Mouse (Mus musculus): ENCODE data around the gene Spdye4b. TPM values are rescaled to one million over a fixed set of nuclear protein-coding genes. Genes with fewer than 3 reads are reported as not detected.

The Spdye4b gene
- total and polyA plus RNA-seq, 2 experiments: not detected

DNA sequence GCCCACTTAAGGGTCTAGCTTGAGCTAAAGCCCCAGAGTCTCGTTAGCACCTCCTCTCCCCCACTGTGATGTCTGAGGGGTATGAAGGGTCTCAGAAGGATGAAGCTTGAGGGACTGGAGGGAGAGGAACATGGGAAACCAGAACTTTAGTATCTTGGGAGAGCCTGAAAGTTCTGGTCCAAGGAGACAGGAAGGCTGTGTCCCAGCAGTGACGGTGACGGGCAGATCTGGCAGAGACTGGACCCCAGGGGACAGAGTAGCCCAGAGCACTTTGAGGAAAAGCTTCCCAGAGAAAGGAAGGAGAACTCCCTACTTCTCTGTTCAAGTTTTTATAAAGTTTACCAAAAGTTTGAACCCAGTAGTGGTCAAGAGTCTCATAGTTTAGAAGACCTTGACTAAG lies 33.3 kb upstream of the Spdye4b start, which contains the start of gene Olfr718-ps1:
Gene Olfr718-ps1, minus strand, starts transcription at position 101 of the 400 bp plus-strand sequence.
- no peaks in the 10 kb centered on the region for H3K4me1 ChIP-seq (ENCODE audit: control insufficient read depth, insufficient read depth, low read length)
- no peak within 1 kb of the TSS for H3K27ac ChIP-seq (replicated peaks; ENCODE audit: insufficient read depth, low read depth, low read length)
- H3K27me3 ChIP-seq (ENCODE audit: control insufficient read depth, insufficient read depth, low read length): no peaks in the 10 kb centered on the region
- DNase-seq (ENCODE audit: extremely low read depth, low read depth, low spot score): no peak
- TF ChIP-seq CTCF (IDR thresholded peaks at IDR 0.05; ENCODE audit: low read depth, low read length) (no peak), POLR2A (IDR thresholded peaks at IDR 0.05; ENCODE audit: extremely low read depth, insufficient read depth, low read length) (no peak)
- H3K36me3 ChIP-seq (ENCODE audit: control insufficient read depth, insufficient read depth, low read length): no peaks in the 10 kb centered on the region
- WGBS: 71% methylated on average over 3 of the region's 3 CpGs
- no peak within 1 kb of the TSS for H3K4me3 ChIP-seq (ENCODE audit: insufficient read depth, low read depth, low read length)
- no peak within 1 kb of the TSS for H3K9ac ChIP-seq (ENCODE audit: low read depth, low read length)
- no peaks in the 10 kb centered on the region for H3K79me2 ChIP-seq (ENCODE audit: control insufficient read depth, insufficient read depth, low read length)

DNA sequence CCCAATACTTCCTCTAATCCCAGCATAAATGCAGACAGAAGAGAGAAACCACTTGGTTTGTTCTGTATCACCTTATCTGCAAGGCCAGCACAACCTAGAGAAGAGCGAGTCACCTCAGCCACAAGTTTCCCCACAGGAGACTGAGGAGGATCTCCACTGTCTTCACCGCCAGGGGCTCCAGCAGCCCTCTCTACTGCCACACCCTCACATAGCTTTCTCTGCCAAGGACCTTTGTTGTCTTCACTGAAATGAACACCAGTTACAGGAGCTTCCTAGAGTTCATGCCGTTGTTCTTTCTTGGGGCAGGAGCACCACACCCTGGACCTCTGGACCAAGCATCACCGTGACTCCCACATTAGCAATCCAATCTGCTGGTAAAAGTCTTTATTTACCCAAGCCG lies 32.2 kb upstream of the Spdye4b start:
- no peak overlapping the region for H3K27ac ChIP-seq (replicated peaks; ENCODE audit: insufficient read depth, low read depth, low read length)
- TF ChIP-seq CTCF (IDR thresholded peaks at IDR 0.05; ENCODE audit: low read depth, low read length) (no peak), POLR2A (IDR thresholded peaks at IDR 0.05; ENCODE audit: extremely low read depth, insufficient read depth, low read length) (no peak)
- H3K36me3 ChIP-seq (ENCODE audit: control insufficient read depth, insufficient read depth, low read length): no peaks in the 10 kb centered on the region
- no peak overlapping the region for H3K4me3 ChIP-seq (ENCODE audit: insufficient read depth, low read depth, low read length)
- H3K4me1 ChIP-seq (ENCODE audit: control insufficient read depth, insufficient read depth, low read length): no peaks in the 10 kb centered on the region
- no peaks in the 10 kb centered on the region for H3K79me2 ChIP-seq (ENCODE audit: control insufficient read depth, insufficient read depth, low read length)
- 74% methylated on average over 5 of the region's 5 CpGs for WGBS
- no peak for DNase-seq (ENCODE audit: extremely low read depth, low read depth, low spot score)
- H3K27me3 ChIP-seq (ENCODE audit: control insufficient read depth, insufficient read depth, low read length): no peaks in the 10 kb centered on the region
- no peak overlapping the region for H3K9ac ChIP-seq (ENCODE audit: low read depth, low read length)

DNA sequence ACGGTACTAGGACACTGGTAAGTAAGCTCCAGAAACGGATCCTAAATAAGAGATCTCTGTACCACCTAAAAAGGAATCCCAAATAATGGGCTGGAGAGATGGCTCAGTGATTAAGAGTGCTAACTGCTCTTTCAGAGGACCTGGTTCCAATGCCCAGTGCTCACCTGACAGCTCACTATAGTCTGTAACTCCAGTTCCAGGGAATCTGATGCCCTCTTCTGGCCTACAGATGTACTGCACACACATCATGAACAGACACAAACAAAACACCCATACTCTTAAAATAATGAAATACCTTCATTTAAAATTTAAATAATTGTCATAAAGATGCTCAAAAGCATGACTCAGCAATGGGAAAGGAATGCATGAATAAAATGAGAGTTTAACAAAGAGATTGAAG lies 31.3 kb upstream of the Spdye4b start:
- Histone ChIP-seq H3K4me3 (ENCODE audit: insufficient read depth, low read depth, low read length) (no peak overlapping the region), H3K27ac (replicated peaks; ENCODE audit: insufficient read depth, low read depth, low read length) (no peak overlapping the region), H3K36me3 (ENCODE audit: control insufficient read depth, insufficient read depth, low read length) (no peaks in the 10 kb centered on the region), H3K9ac (ENCODE audit: low read depth, low read length) (no peak overlapping the region), H3K4me1 (ENCODE audit: control insufficient read depth, insufficient read depth, low read length) (no peaks in the 10 kb centered on the region), H3K79me2 (ENCODE audit: control insufficient read depth, insufficient read depth, low read length) (no peaks in the 10 kb centered on the region), H3K27me3 (ENCODE audit: control insufficient read depth, insufficient read depth, low read length) (no peaks in the 10 kb centered on the region)
- TF ChIP-seq POLR2A (IDR thresholded peaks at IDR 0.05; ENCODE audit: extremely low read depth, insufficient read depth, low read length) (no peak), CTCF (IDR thresholded peaks at IDR 0.05; ENCODE audit: low read depth, low read length) (no peak)
- WGBS: 89% methylated on average over 2 of the region's 2 CpGs
- no peak for DNase-seq (ENCODE audit: extremely low read depth, low read depth, low spot score)

DNA sequence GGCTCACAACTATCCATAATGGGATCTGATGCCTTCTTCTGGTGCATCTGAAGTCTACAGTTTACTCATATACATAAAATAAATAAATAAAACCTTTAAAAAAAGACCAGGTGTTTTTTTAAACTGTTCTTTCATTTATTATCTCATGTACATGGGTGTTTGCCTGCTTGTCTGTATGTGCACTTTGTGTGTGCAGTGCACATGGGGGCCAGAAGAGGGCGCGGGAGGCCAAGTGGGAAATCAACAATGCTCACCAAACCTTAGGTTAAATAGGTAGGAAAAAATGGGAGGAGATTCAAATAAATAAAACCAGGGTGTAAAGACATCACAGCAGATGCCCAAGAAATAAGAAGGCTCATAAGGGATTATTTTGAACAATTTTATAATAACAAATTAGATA lies 30.8 kb upstream of the Spdye4b start:
- no peak overlapping the region for H3K9ac ChIP-seq (ENCODE audit: low read depth, low read length)
- 92% methylated on average over 2 of the region's 2 CpGs for WGBS
- TF ChIP-seq POLR2A (IDR thresholded peaks at IDR 0.05; ENCODE audit: extremely low read depth, insufficient read depth, low read length): no peak
- no peak for TF ChIP-seq CTCF (IDR thresholded peaks at IDR 0.05; ENCODE audit: low read depth, low read length)
- no peak overlapping the region for H3K27ac ChIP-seq (replicated peaks; ENCODE audit: insufficient read depth, low read depth, low read length)
- DNase-seq (ENCODE audit: extremely low read depth, low read depth, low spot score): no peak
- H3K36me3 ChIP-seq (ENCODE audit: control insufficient read depth, insufficient read depth, low read length): no peaks in the 10 kb centered on the region
- H3K27me3 ChIP-seq (ENCODE audit: control insufficient read depth, insufficient read depth, low read length): no peaks in the 10 kb centered on the region
- no peak overlapping the region for H3K4me3 ChIP-seq (ENCODE audit: insufficient read depth, low read depth, low read length)
- no peaks in the 10 kb centered on the region for H3K79me2 ChIP-seq (ENCODE audit: control insufficient read depth, insufficient read depth, low read length)
- no peaks in the 10 kb centered on the region for H3K4me1 ChIP-seq (ENCODE audit: control insufficient read depth, insufficient read depth, low read length)

DNA sequence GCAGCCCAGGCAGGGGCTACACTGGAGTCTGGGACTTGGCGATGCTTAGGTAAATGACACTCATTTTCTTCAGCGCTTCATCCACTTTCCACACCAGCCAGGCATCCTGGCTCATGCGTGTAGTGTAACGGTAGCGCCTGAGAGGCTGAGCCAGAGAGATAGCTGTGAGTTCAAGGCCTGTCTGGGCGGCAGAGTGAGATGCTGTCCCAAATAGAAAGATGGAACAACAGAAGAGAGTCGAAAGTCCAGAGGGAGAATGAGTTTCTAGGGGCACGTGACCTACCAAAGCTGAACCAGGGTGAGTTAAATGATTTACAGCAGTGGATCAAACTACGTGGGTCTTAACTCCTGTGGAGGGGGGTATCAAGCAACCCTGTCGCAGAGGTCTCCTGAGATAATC lies 27.1 kb upstream of the Spdye4b start:
- TF ChIP-seq POLR2A (IDR thresholded peaks at IDR 0.05; ENCODE audit: extremely low read depth, insufficient read depth, low read length) (no peak), CTCF (IDR thresholded peaks at IDR 0.05; ENCODE audit: low read depth, low read length) (no peak)
- H3K4me1 ChIP-seq (ENCODE audit: control insufficient read depth, insufficient read depth, low read length): no peaks in the 10 kb centered on the region
- H3K79me2 ChIP-seq (ENCODE audit: control insufficient read depth, insufficient read depth, low read length): no peaks in the 10 kb centered on the region
- H3K27me3 ChIP-seq (ENCODE audit: control insufficient read depth, insufficient read depth, low read length): peaks cover 8% of the 10 kb centered on the region; the same call in 1 of the 2 replicates
- 73% methylated on average over 10 of the region's 10 CpGs for WGBS
- no peak overlapping the region for H3K27ac ChIP-seq (replicated peaks; ENCODE audit: insufficient read depth, low read depth, low read length)
- DNase-seq (ENCODE audit: extremely low read depth, low read depth, low spot score): no peak
- H3K36me3 ChIP-seq (ENCODE audit: control insufficient read depth, insufficient read depth, low read length): no peaks in the 10 kb centered on the region
- H3K4me3 ChIP-seq (ENCODE audit: insufficient read depth, low read depth, low read length): no peak overlapping the region
- no peak overlapping the region for H3K9ac ChIP-seq (ENCODE audit: low read depth, low read length)

DNA sequence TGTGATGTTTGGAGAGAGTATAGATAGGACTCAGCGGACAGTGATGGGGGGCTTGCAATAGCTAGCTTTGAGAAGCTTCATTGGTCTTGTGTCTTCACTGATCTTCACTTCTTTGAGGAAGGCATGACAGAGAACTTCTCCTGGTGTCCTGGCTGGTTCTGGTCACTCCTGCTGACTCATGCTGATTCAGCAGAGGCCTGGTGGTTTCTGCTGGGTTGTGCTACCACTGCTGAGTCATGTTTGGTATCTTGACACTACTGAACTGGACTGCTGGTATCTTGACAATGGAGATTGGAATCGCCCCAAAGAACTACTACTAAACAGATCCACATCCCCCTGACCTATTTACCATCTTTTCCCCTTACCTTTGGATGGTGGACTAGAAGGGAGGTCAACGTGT lies 25.3 kb upstream of the Spdye4b start:
- Histone ChIP-seq H3K27me3 (ENCODE audit: control insufficient read depth, insufficient read depth, low read length) (peaks cover 8% of the 10 kb centered on the region; the same call in 1 of the 2 replicates), H3K4me1 (ENCODE audit: control insufficient read depth, insufficient read depth, low read length) (no peaks in the 10 kb centered on the region), H3K27ac (replicated peaks; ENCODE audit: insufficient read depth, low read depth, low read length) (no peak overlapping the region), H3K36me3 (ENCODE audit: control insufficient read depth, insufficient read depth, low read length) (no peaks in the 10 kb centered on the region), H3K4me3 (ENCODE audit: insufficient read depth, low read depth, low read length) (no peak overlapping the region), H3K9ac (ENCODE audit: low read depth, low read length) (no peak overlapping the region), H3K79me2 (ENCODE audit: control insufficient read depth, insufficient read depth, low read length) (no peaks in the 10 kb centered on the region)
- DNase-seq (ENCODE audit: extremely low read depth, low read depth, low spot score): no peak
- TF ChIP-seq POLR2A (IDR thresholded peaks at IDR 0.05; ENCODE audit: extremely low read depth, insufficient read depth, low read length) (no peak), CTCF (IDR thresholded peaks at IDR 0.05; ENCODE audit: low read depth, low read length) (no peak)
- 96% methylated on average over 3 of the region's 3 CpGs for WGBS
